Mouse (Mus musculus) testis, adult 2 months (tissue): ENCODE measurements around the gene Kirrel3. TPM values are rescaled to one million over a fixed set of nuclear protein-coding genes. Genes with fewer than 3 reads are reported as not detected.

ENCODE experiments used
- H3K27ac ChIP-seq: fragments of 200-500 bp; 2 replicates; pipeline ENCODE4 v1.5.1; 2012; ENCODE audit warnings: low read depth, low read length; ENCODE audit not compliant: control insufficient read depth, insufficient read depth
- H3K27me3 ChIP-seq: fragments of 200-500 bp; 2 replicates; pipeline ENCODE4 v1.6.1; 2012; ENCODE audit warnings: mild to moderate bottlenecking, low read length, moderate library complexity; ENCODE audit not compliant: control insufficient read depth, insufficient read depth
- H3K36me3 ChIP-seq: fragments of 200-500 bp; 2 replicates; pipeline ENCODE4 v1.6.1; 2012; ENCODE audit warnings: mild to moderate bottlenecking, low read length; ENCODE audit not compliant: control insufficient read depth, insufficient read depth
- H3K4me1 ChIP-seq: fragments of 200-500 bp; 2 replicates; pipeline ENCODE4 v1.6.1; 2012; ENCODE audit warnings: low read length; ENCODE audit not compliant: control insufficient read depth, insufficient read depth
- H3K4me3 ChIP-seq: fragments of 200-500 bp; 2 replicates; pipeline ENCODE4 v1.5.1; 2012; ENCODE audit warnings: low read depth, mild to moderate bottlenecking, low read length, moderate library complexity, mixed read lengths; ENCODE audit not compliant: control insufficient read depth
- CTCF ChIP-seq: fragments of 200-500 bp; IDR thresholded peaks from 2 replicates; pipeline ENCODE4 v1.5.1; 2012; ENCODE audit warnings: low read depth, mild to moderate bottlenecking, inconsistent platforms, low read length, moderate library complexity; ENCODE audit not compliant: control insufficient read depth, insufficient read depth, insufficient replicate concordance
- POLR2A ChIP-seq: fragments of 200-500 bp; IDR thresholded peaks from 2 replicates; pipeline ENCODE4 v1.6.1; 2012; ENCODE audit warnings: low read depth, mild to moderate bottlenecking, inconsistent platforms, low read length, moderate library complexity; ENCODE audit not compliant: control insufficient read depth
- polyA plus RNA-seq: library from polyadenylated mRNA; depleted of rRNA; stranded (reverse); fragments of >200 nt; gene quantifications from 2 replicates; pipeline ENCODE4 v1.2.3, GENCODE M21; 2012

The Kirrel3 gene
- polyA plus RNA-seq, 1 experiment = 0.10 TPM

- TF ChIP-seq CTCF = no peak
- no peak for TF ChIP-seq POLR2A
- no peaks in the 10 kb centered on the region for H3K36me3 ChIP-seq
- H3K4me1 ChIP-seq = no peaks in the 10 kb centered on the region
- H3K27me3 ChIP-seq = no peaks in the 10 kb centered on the region
- H3K27ac ChIP-seq = no peak overlapping the region
- H3K4me3 ChIP-seq = no peak overlapping the region
Observed at GRCm38 (mm10) chr9:34954212-34954611, 468.5 kb downstream of the Kirrel3 start.

GRCm38 (mm10) chr9:34956512-34956911, 470.8 kb downstream of the Kirrel3 start:
- Histone ChIP-seq H3K4me3 (no peak overlapping the region), H3K4me1 (no peaks in the 10 kb centered on the region), H3K27ac (no peak overlapping the region), H3K36me3 (no peaks in the 10 kb centered on the region), H3K27me3 (no peaks in the 10 kb centered on the region)
- TF ChIP-seq POLR2A (no peak), CTCF (no peak)

- H3K36me3 ChIP-seq = no peaks in the 10 kb centered on the region
- no peak overlapping the region for H3K4me3 ChIP-seq
- no peaks in the 10 kb centered on the region for H3K27me3 ChIP-seq
- H3K4me1 ChIP-seq = no peaks in the 10 kb centered on the region
- no peak for TF ChIP-seq CTCF
- TF ChIP-seq POLR2A = no peak
- H3K27ac ChIP-seq = no peak overlapping the region
Observed at GRCm38 (mm10) chr9:34957691-34958090, 472.0 kb downstream of the Kirrel3 start.

- no peak for TF ChIP-seq POLR2A
- TF ChIP-seq CTCF = no peak
- Histone ChIP-seq H3K4me1 (no peaks in the 10 kb centered on the region), H3K36me3 (no peaks in the 10 kb centered on the region), H3K4me3 (no peak overlapping the region), H3K27me3 (no peaks in the 10 kb centered on the region), H3K27ac (no peak overlapping the region)
Observed at GRCm38 (mm10) chr9:34958183-34958830, 472.6 kb downstream of the Kirrel3 start.

GRCm38 (mm10) chr9:34960736-34961135, 475.0 kb downstream of the Kirrel3 start:
- no peak overlapping the region for H3K27ac ChIP-seq
- no peak for TF ChIP-seq POLR2A
- no peak for TF ChIP-seq CTCF
- H3K36me3 ChIP-seq = no peaks in the 10 kb centered on the region
- no peak overlapping the region for H3K4me3 ChIP-seq
- no peaks in the 10 kb centered on the region for H3K27me3 ChIP-seq
- no peaks in the 10 kb centered on the region for H3K4me1 ChIP-seq

- Histone ChIP-seq H3K27ac (no peak overlapping the region), H3K36me3 (no peaks in the 10 kb centered on the region), H3K27me3 (no peaks in the 10 kb centered on the region), H3K4me3 (no peak overlapping the region), H3K4me1 (no peaks in the 10 kb centered on the region)
- TF ChIP-seq CTCF = no peak
- TF ChIP-seq POLR2A = no peak
Observed at GRCm38 (mm10) chr9:34961171-34961570, 475.5 kb downstream of the Kirrel3 start.

GRCm38 (mm10) chr9:34962251-34962650, 476.6 kb downstream of the Kirrel3 start:
- Histone ChIP-seq H3K36me3 (no peaks in the 10 kb centered on the region), H3K27ac (no peak overlapping the region), H3K4me3 (no peak overlapping the region), H3K27me3 (no peaks in the 10 kb centered on the region), H3K4me1 (no peaks in the 10 kb centered on the region)
- no peak for TF ChIP-seq CTCF
- TF ChIP-seq POLR2A = no peak

- Histone ChIP-seq H3K4me3 (no peak overlapping the region), H3K27ac (no peak overlapping the region), H3K27me3 (no peaks in the 10 kb centered on the region), H3K4me1 (no peaks in the 10 kb centered on the region), H3K36me3 (no peaks in the 10 kb centered on the region)
- TF ChIP-seq POLR2A = no peak
- TF ChIP-seq CTCF = no peak
Observed at GRCm38 (mm10) chr9:34963593-34963992, 477.9 kb downstream of the Kirrel3 start.
